ENCODE assay signal across 1 mouse cellular context in genomic region chr11:88986616-88987015, GRCm38 (mm10).
TF ChIP-seq lines count a peak whose summit lies in the region.

No protein-coding gene starts in this region.

TF ChIP-seq in ES-E14, 5 proteins besides CTCF, POLR2A, EP300 and RAD21:
- 0 out of 2 replicates have a peak, but pooled peaks have one; percentile 12 for TF ChIP-seq ZC3H11A (IDR thresholded peaks at IDR 0.05; ENCODE audit: borderline replicate concordance, low read depth, low read length)
- no peak for TF ChIP-seq MAFK (IDR thresholded peaks at IDR 0.05; ENCODE audit: insufficient read depth, low read depth, low read length)
TF ChIP-seq in ES-E14: peak in this region for 1.
